Mouse (Mus musculus) heart, postnatal 0 days (tissue): ENCODE results near the gene Scn5a.

Source experiments
- CTCF ChIP-seq: IDR thresholded peaks from 2 replicates; pipeline ENCODE4 v1.5.1; 2016; ENCODE audit warnings: antibody characterized with exemption, control low read depth, low read depth
- EP300 ChIP-seq: IDR thresholded peaks from 2 replicates; pipeline ENCODE4 v1.6.1; 2016; ENCODE audit warnings: antibody characterized with exemption, low read depth

GRCm38 (mm10) chr9:119455967-119456366 is 122.8 kb downstream of the Scn5a start:
- TF ChIP-seq CTCF (no peak), EP300 (no peak)
